Mouse (Mus musculus): ENCODE data around the gene Oxtr. TPM values are rescaled to one million over a fixed set of nuclear protein-coding genes. Genes with fewer than 3 reads are reported as not detected.

Gene Oxtr
- polyA plus RNA-seq, 1 experiment from 2014 or later: 0.26 TPM

Other genes starting within 250 kb of the Oxtr start
- 36.7 and 37.5 TPM in 2 replicates for gene Lmcd1, start 216.2 kb downstream of the Oxtr start, polyA plus RNA-seq (2014; fragmentation: Nextera tagmentation; extraction: Ambion mirVana)
- gene Ssu2, start 101.9 kb downstream of the Oxtr start, polyA plus RNA-seq (2014; fragmentation: Nextera tagmentation; extraction: Ambion mirVana): 0.37 TPM in 1 of 2 replicates, not detected in the other
- gene Cav3, start 30.4 kb downstream of the Oxtr start, polyA plus RNA-seq (2014; fragmentation: Nextera tagmentation; extraction: Ambion mirVana): 59.6 and 64.9 TPM in 2 replicates
- 24.8 and 26.2 TPM in 2 replicates for gene Rad18, start 206.7 kb upstream of the Oxtr start, polyA plus RNA-seq (2014; fragmentation: Nextera tagmentation; extraction: Ambion mirVana)